Mouse (Mus musculus) brain, embryonic 14.5 days (tissue): Measurements from ENCODE around the gene Adgrg7.

ENCODE experiments used
- CTCF ChIP-seq: fragments of 200-500 bp; IDR thresholded peaks from 2 replicates; pipeline ENCODE4 v1.5.1; 2012; ENCODE audit warnings: inconsistent platforms, mild to moderate bottlenecking, moderate library complexity, borderline replicate concordance; ENCODE audit not compliant: insufficient read depth, insufficient read length; ENCODE audit errors: extremely low read depth
- POLR2A ChIP-seq: fragments of 200-500 bp; IDR thresholded peaks from 2 replicates; pipeline ENCODE4 v1.6.1; 2012; ENCODE audit warnings: mild to moderate bottlenecking, inconsistent platforms, borderline replicate concordance; ENCODE audit not compliant: poor library complexity, insufficient read depth, insufficient read length, severe bottlenecking; ENCODE audit errors: extremely low read depth

DNA sequence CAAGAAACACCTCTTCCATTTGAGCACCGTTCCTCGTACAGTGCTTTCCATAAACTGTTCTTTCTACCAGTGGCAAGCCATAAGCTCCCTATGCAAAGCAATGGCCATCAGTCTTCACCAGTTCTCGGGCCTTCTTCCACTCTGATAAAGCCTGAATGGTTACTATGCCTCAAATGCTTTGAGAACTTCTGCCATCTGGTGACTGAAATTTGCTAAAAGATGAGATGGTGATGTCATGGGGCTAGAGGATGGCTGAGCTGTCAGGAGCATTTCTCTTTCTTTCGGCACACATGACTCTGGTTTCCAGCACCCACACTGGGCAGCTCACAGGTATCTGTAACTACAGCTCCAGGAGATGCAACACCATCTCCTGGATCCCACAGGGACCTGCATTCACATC is 118.5 kb downstream of the Adgrg7 start:
- no peak for TF ChIP-seq CTCF
- no peak for TF ChIP-seq POLR2A
